Mouse (Mus musculus): ENCODE measurements around the gene Frk. TPM values are rescaled to one million over a fixed set of nuclear protein-coding genes. Genes with fewer than 3 reads are reported as not detected.
"Not testable (repeated sequence)": the region's sequence is repeated elsewhere in the genome, so short reads cannot be mapped to it uniquely, and the experiment has no call there.

The Frk gene
- total RNA-seq, 2 experiments from 2014 or later = 1.2 to 1.3 TPM

DNA sequence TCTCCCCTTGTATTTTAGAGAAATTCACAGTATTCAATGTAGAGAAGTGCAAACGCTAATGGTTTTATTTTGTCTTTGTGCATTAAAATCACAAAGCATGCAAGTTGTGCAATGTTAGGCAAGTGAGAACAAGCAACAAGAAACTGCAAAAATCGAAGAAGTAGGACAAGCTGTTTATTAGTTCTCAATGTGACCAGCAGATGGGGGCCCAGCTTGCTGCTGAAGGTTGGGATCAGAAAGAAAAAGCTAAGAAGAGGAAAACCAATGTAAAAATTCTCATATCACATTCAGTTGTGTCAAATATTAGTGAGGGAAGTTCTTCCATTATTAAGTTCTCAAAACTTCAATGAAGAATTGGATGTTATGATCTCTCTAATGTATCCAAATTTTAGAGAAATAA, 134.0 kb downstream of the Frk start:
- peak in 1 of 2 experiments; percentile 7 for DNase-seq

DNA sequence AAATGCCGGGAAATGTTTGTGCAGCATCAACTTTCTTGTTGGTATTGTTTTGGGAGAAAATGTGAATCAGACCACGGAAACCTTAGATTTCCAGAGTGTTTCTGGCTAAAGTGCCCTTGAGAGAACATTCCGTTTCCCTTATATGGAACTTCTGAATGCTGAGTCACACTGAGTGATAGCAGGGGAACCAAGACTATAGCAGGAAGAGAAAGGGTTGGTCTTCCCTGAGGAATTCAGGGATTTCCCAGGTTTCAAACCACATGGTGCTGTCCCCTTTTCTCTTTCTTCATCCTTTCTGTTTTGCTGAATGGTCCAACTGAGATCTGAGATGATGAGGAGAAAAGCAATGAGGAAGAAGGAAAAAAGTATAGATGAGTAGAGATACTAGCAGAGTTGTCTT, 135.3 kb downstream of the Frk start:
- no peak for DNase-seq

DNA sequence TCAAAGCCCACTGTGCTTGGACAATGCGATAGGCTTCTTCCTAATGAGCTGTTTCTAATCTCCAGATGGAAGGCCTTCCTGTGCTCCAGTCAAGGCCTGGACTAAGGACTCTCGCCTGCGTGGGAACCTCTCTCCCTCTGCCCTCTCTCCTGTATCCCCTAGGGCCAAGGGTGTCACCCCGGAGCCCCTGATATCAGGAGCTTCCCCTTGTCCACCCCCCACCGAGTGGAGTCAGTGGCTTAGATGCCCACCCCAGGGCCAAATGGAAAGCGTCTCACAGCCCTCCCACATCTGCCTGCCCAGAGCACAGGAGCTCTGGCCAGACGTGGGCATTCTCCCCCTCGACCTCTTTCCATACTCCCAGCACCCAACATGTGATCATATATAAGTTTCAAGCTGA, 137.3 kb downstream of the Frk start:
- not testable (repeated sequence) for DNase-seq

DNA sequence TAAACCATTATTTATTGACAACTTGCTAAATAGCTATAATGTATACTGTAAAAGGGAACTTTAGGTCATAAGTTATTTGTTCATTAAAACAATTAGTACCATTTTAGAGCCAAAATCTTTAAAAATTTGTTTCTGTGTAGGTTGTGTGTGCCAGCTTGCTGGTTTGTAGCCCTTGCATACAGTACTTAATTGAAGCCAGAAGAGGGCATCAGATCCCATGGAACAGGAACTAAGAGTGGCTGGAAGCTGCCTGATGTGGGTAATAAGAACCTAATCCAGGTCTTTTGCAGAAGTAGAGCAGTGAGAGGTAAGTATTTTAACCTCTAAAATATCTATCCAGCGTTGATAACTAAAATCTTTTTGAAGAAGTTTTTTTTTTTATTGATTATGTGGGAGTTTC, 155.0 kb downstream of the Frk start:
- DNase-seq = no peak

Other genes starting within 250 kb of the Frk start
- 10 to 100 TPM; 62.1 to 64.1 TPM for gene Tspyl1, start 201.2 kb upstream of the Frk start, total RNA-seq (2021)
- 10 to 100 TPM; 11.0 to 11.1 TPM for gene Tspyl4, start 186.0 kb upstream of the Frk start, total RNA-seq (2021)
- under 1 TPM in 1 of 2 experiments, not detected in 1; 0.57 TPM for gene Col10a1, start 93.4 kb upstream of the Frk start, total RNA-seq (2021)
- gene Nt5dc1, start 64.8 kb upstream of the Frk start, total RNA-seq (2021) = 10 to 100 TPM in 1 of 2 experiments, 1 to 10 TPM in 1; 9.9 to 11.1 TPM